Mouse (Mus musculus): Measurements from ENCODE around the gene Naga. TPM values are rescaled to one million over a fixed set of nuclear protein-coding genes. Genes with fewer than 3 reads are reported as not detected.

Naga gene
- polyA plus RNA-seq, 1 experiment from 2014 or later: 27.1 TPM

- no peak overlapping the region for H3K4me3 ChIP-seq
- H3K27ac ChIP-seq: no peak overlapping the region
- 87% methylated on average over 3 of the region's 3 CpGs for WGBS
- H3K4me1 ChIP-seq: peaks cover 29% of the 10 kb centered on the region
- H3K9me3 ChIP-seq: no peaks in the 10 kb centered on the region
- H3K4me2 ChIP-seq (replicated peaks): peak overlapping the region; percentile 28
- peaks cover 32% of the 10 kb centered on the region for H3K36me3 ChIP-seq
- no peaks in the 10 kb centered on the region for H3K27me3 ChIP-seq (replicated peaks)
- H3K9ac ChIP-seq: no peak overlapping the region
- no peak for ATAC-seq (ENCODE audit: low FRiP score, low read depth)
Measured at GRCm38 (mm10) chr15:82351480-82351879, 12.8 kb upstream of the Naga start.

DNA sequence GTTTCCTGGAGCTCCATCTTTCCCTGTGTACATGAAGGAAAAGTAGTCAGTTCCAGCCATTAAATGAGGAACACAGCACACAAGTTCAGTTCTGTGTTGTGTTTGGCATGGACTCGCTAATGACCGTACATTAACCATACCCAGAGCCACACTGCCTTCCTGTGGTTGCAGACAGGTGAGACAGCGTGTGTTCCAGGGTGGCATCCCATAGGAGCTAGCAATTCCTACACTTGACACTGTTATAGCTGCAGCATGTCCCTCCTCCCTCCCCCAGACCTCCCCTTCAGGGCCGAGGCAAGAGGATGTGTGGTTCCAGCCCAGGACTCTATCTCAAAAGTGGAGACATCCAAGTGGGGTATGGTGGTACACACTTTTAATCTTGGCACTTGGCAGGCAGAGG is 11.6 kb upstream of the Naga start:
- no peak for ATAC-seq (ENCODE audit: low FRiP score, low read depth)
- H3K36me3 ChIP-seq: peaks cover 32% of the 10 kb centered on the region
- no peak overlapping the region for H3K4me3 ChIP-seq
- H3K4me2 ChIP-seq (replicated peaks): no peak overlapping the region
- peaks cover 29% of the 10 kb centered on the region for H3K4me1 ChIP-seq
- no peak overlapping the region for H3K27ac ChIP-seq
- WGBS: 94% methylated on average over 4 of the region's 4 CpGs
- no peaks in the 10 kb centered on the region for H3K27me3 ChIP-seq (replicated peaks)
- H3K9ac ChIP-seq: no peak overlapping the region
- no peaks in the 10 kb centered on the region for H3K9me3 ChIP-seq

DNA sequence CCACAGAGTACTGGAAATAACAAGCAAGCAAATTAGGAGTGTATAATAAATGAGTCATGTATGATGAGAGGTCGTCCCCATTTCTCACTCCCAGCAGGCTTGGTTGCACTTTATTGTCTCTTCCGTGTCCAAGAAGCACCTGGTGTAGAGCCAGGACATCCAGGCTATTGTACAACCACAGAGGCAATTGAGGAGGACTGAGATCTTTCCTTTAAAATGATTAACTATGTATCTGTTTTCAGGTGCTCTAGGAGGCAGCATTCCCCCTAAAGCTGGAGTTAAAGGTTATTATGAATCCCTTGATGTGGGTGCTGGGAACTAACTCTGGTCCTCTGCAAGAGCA is 10.2 kb upstream of the Naga start:
- Histone ChIP-seq H3K36me3 (peaks cover 32% of the 10 kb centered on the region), H3K27me3 (replicated peaks) (no peaks in the 10 kb centered on the region), H3K4me3 (no peak overlapping the region; the same call in 1 of the 2 replicates), H3K9me3 (no peaks in the 10 kb centered on the region), H3K4me2 (replicated peaks) (no peak overlapping the region), H3K4me1 (peaks cover 26% of the 10 kb centered on the region), H3K9ac (no peak overlapping the region), H3K27ac (no peak overlapping the region)
- ATAC-seq (ENCODE audit: low FRiP score, low read depth): no peak
- WGBS: 95% methylated on average over 2 of the region's 2 CpGs

DNA sequence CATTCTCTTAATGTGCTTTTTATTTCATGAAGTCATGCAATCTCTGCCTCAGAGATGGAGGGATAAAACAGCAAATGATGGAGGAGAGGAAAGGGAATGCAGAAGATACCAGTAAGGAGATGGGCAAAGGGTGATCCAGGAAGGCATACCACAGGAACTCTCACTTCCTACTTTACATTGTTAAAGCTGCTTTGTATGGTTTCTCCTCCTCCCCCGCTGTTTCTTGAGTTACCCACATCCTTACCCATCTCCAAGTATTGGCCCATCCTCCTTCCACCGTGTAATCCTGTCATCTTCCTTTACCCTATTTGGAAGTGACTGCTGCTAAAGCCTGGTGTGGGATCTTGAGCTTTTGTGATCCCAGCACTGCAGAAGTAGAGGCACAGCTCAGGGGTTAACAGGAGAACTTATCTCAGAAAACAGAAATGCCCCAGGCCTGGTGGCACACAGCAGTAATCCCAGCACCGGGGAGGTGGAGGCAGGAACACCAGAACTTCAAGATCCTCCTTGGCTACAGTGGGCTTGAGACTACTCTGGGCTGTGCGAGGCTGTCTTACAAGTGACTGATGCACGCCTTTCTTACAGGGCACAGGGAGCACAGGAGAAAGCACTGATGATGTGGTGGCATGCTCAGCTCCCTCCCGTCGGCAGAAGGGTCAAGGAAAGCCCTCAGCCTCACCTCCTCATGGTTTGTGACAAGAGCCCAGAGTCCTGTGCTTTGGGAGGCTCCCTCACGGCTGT is 9.7 kb upstream of the Naga start:
- Histone ChIP-seq H3K36me3 (peaks cover 32% of the 10 kb centered on the region), H3K4me1 (peaks cover 26% of the 10 kb centered on the region), H3K27ac (no peak overlapping the region), H3K9me3 (no peaks in the 10 kb centered on the region), H3K9ac (no peak overlapping the region), H3K4me3 (no peak overlapping the region; the same call in 1 of the 2 replicates), H3K4me2 (replicated peaks) (no peak overlapping the region), H3K27me3 (replicated peaks) (no peaks in the 10 kb centered on the region)
- 89% methylated on average over 8 of the region's 8 CpGs for WGBS
- ATAC-seq (ENCODE audit: low FRiP score, low read depth): no peak

DNA sequence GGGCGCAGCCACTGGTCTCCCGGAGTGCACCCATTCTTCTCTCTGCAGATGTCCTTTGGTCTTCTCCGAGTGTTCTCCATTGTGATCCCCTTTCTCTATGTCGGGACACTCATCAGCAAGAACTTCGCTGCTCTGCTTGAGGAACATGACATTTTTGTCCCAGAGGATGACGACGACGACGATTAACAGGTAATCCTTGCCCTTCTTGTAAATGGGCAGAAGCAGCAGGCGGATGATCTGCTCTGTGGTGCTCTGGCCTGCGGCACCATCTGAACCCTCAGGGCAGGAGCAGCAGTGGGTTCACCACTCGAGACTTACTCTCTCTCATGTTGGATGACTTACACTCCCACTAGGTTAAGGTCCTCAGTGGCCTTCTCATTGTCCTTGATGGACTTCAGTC is 9.1 kb upstream of the Naga start:
- no peak overlapping the region for H3K9ac ChIP-seq
- H3K27ac ChIP-seq: no peak overlapping the region
- ATAC-seq (ENCODE audit: low FRiP score, low read depth): no peak
- WGBS: 94% methylated on average over 12 of the region's 12 CpGs
- H3K9me3 ChIP-seq: no peaks in the 10 kb centered on the region
- H3K36me3 ChIP-seq: peaks cover 32% of the 10 kb centered on the region
- H3K4me3 ChIP-seq: no peak overlapping the region
- peaks cover 20% of the 10 kb centered on the region for H3K4me1 ChIP-seq
- H3K27me3 ChIP-seq (replicated peaks): no peaks in the 10 kb centered on the region
- no peak overlapping the region for H3K4me2 ChIP-seq (replicated peaks)

DNA sequence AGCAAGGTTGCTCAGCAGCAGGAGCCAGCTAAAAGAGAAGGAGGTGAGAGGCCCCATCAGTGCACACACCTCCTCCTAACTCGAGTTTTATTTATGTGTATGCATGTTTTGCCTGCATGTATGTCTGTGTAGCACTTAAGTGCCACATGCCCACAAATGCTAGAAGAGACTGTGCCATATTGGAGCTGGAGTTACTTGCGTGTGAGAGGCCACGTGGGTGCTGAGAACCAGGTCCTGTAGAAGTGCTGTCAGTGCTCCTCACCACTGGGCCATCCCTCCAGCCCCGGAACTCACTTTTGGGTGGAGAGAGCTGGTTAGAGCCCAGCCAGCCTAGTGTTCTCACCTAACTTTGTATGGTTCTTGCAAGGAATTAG is 8.6 kb upstream of the Naga start:
- peaks cover 16% of the 10 kb centered on the region; the same call in 1 of the 2 replicates for H3K4me1 ChIP-seq
- H3K4me3 ChIP-seq: peak overlapping the region; percentile 65; the same call in 1 of the 2 replicates
- peak overlapping the region; percentile 81 for H3K4me2 ChIP-seq (replicated peaks)
- peaks cover 32% of the 10 kb centered on the region for H3K36me3 ChIP-seq
- no peak overlapping the region for H3K27ac ChIP-seq
- ATAC-seq (ENCODE audit: low FRiP score, low read depth): no peak
- no peaks in the 10 kb centered on the region for H3K9me3 ChIP-seq
- H3K9ac ChIP-seq: peak overlapping the region; percentile 71; the same call in 1 of the 2 replicates
- no peaks in the 10 kb centered on the region for H3K27me3 ChIP-seq (replicated peaks)
- whole genome bisulfite sequencing: 91% methylated on average over 4 of the region's 4 CpGs

DNA sequence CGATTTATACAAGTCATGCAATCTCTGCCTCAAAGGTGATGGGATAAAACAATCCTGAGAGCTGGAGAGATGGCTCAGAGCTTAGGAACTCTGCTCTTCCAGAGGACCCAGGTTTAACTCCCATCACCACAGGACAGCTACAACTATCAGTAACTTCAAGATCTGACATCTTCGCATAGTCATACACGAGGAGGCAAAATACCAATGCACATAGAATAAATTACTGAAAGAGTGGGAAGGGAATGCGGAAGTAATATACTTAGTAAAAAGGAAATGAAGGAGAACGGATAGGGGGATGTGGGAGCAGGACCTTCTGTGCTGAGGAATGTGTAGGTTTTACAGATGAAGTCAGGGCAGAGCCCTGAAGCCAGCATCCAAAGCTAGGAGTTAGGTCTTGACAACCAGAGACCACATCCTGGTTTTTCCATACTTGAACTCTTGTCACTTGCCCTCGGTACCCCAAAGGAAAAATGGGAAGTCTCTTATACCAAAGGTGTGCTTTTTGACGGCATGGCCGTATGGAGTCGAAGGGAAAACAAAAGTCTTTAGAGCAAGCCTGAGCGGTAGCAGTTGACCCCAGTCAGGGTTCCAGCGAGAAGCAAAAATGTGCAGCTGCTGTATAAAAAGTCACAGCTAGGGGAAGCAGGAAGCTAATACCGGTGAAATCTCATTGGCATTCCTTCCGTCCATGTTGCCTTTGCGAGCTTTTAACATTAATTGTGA is 8.0 kb upstream of the Naga start:
- peaks cover 32% of the 10 kb centered on the region for H3K36me3 ChIP-seq
- H3K27ac ChIP-seq: no peak overlapping the region
- peak overlapping the region; percentile 65 for H3K4me3 ChIP-seq
- no peaks in the 10 kb centered on the region for H3K27me3 ChIP-seq (replicated peaks)
- peak overlapping the region; percentile 71 for H3K9ac ChIP-seq
- peak overlapping the region; percentile 81 for H3K4me2 ChIP-seq (replicated peaks)
- WGBS: 64% methylated on average over 14 of the region's 14 CpGs
- H3K4me1 ChIP-seq: peaks cover 15% of the 10 kb centered on the region; the same call in 1 of the 2 replicates
- ATAC-seq (ENCODE audit: low FRiP score, low read depth): no peak
- H3K9me3 ChIP-seq: no peaks in the 10 kb centered on the region

DNA sequence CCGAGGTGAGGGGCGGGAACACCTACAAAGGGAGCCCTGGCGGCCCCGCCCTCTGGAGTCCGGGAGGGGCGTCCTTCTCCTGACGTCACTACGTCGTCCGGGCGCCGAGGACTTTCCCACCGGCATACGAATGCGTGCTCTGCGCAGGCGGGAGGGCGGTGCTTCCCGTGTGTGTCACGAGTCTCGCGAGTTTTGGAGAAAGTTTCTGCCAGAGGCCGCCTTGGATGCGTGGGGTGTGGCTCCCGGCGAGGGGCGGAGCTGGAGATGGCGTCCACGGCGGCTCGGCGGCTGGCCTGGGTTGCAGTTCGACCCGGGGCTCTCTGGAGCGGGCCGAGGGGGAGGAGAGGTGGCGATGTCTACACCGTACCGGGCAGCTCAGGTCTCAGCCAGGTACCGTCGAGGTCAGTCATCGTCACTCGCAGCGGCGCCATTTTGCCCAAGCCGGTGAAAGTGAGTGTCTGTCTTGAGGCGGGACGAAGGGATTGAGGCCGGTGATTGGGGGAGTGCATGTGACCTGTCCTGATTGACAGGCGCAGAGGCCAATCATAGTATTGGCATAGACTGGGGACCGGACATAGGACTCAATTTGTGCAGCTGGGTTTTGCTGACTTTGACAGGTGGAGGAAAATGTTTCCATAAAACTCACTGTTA is 7.2 kb upstream of the Naga start:
- Histone ChIP-seq H3K4me2 (replicated peaks) (peak overlapping the region; percentile 81), H3K4me1 (peaks cover 19% of the 10 kb centered on the region), H3K27ac (peak overlapping the region; percentile 50; the same call in 1 of the 2 replicates), H3K27me3 (replicated peaks) (peaks cover 3% of the 10 kb centered on the region; the same call in 1 of the 2 replicates), H3K4me3 (peak overlapping the region; percentile 65), H3K9ac (peak overlapping the region; percentile 71), H3K9me3 (no peaks in the 10 kb centered on the region), H3K36me3 (peaks cover 32% of the 10 kb centered on the region)
- ATAC-seq (ENCODE audit: low FRiP score, low read depth): peak; percentile 99
- under 1% methylated on average over 51 of the region's 51 CpGs for WGBS

GRCm38 (mm10) chr15:82344971-82345370 is 6.2 kb upstream of the Naga start:
- Histone ChIP-seq H3K36me3 (peaks cover 23% of the 10 kb centered on the region), H3K27ac (no peak overlapping the region), H3K4me1 (peaks cover 21% of the 10 kb centered on the region), H3K27me3 (replicated peaks) (peaks cover 13% of the 10 kb centered on the region), H3K4me2 (replicated peaks) (0 out of 2 replicates have a peak overlapping the region, but pooled peaks have one; percentile 17), H3K4me3 (no peak overlapping the region), H3K9me3 (no peaks in the 10 kb centered on the region), H3K9ac (no peak overlapping the region)
- ATAC-seq (ENCODE audit: low FRiP score, low read depth): no peak
- 91% methylated on average over 6 of the region's 6 CpGs for WGBS

DNA sequence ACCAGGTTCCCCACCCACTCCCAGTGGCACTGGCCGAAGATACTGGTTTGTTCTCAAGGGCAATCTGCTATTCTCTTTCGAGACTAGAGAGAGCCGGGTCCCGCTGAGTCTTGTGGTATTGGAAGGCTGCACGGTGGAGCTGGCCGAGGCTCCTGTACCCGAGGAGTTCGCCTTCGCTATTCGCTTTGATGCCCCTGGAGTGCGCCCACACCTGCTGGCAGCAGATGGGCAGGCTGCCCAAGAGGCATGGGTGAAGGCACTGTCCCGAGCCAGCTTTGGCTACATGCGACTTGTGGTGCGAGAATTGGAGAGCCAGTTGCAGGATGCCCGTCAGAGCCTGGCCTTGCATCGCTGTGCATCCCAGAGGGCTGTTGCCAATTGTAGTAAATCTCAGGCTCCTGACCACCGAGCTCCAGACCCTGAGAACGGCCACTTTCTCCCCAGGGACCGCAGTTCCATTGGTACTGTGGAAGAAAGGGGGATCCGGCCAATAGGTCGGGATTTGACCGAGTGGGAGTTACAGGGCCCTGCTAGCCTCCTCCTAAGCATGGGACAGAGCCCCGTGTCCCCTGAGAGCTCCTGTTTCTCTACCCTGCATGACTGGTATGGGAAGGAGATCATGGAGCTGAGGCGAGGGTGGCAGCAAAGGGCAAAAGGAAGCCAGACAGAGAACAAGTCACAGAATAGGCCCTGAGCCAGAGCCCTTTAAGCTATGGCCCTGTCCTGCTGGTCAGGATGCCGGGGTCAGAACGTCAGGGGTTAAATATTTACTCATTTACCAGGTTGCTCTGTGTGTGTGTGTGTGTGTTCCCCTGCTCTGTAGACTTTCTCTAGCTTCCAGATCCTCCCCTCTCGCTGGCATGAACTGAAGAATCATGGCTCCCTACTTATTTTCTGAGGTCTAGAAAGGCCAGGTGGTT is 4.9 kb upstream of the Naga start:
- Histone ChIP-seq H3K4me2 (replicated peaks) (no peak overlapping the region), H3K27ac (no peak overlapping the region), H3K27me3 (replicated peaks) (peaks cover 15% of the 10 kb centered on the region), H3K36me3 (peaks cover 9% of the 10 kb centered on the region), H3K9me3 (no peaks in the 10 kb centered on the region), H3K4me3 (no peak overlapping the region), H3K4me1 (peaks cover 21% of the 10 kb centered on the region), H3K9ac (no peak overlapping the region)
- ATAC-seq (ENCODE audit: low FRiP score, low read depth): no peak
- 87% methylated on average over 27 of the region's 27 CpGs for WGBS

DNA sequence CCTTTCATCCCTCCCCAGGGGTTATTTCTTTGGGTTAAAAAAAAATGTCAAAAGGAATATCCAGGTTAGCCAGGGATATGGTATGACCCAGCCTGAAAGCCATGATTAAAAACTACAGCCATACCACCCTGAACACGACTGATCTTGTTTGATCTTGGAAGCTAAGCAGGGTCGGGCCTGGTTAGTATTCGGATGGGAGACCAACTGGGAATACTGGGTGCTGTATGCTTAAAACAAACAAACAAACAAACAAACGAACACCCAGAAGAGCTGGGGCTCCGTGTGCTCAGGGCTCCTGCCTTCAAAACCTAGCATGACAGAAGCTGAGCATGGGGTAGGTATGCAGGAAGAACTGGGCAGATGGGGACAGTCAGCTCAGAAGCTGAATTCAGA is 3.8 kb upstream of the Naga start:
- peaks cover 31% of the 10 kb centered on the region for H3K4me1 ChIP-seq
- WGBS: 86% methylated on average over 5 of the region's 5 CpGs
- no peak overlapping the region for H3K4me2 ChIP-seq (replicated peaks)
- no peak overlapping the region for H3K4me3 ChIP-seq
- H3K27me3 ChIP-seq (replicated peaks): peaks cover 15% of the 10 kb centered on the region
- no peaks in the 10 kb centered on the region for H3K9me3 ChIP-seq
- H3K9ac ChIP-seq: no peak overlapping the region
- no peak for ATAC-seq (ENCODE audit: low FRiP score, low read depth)
- no peak overlapping the region for H3K27ac ChIP-seq
- no peaks in the 10 kb centered on the region for H3K36me3 ChIP-seq

Measured in neural tube, embryonic 12.5 days (tissue).